Mouse (Mus musculus): Measurements from ENCODE around the gene Hmgcs2. TPM values are rescaled to one million over a fixed set of nuclear protein-coding genes. Genes with fewer than 3 reads are reported as not detected.

The Hmgcs2 gene
- total RNA-seq, 2 experiments from 2014 or later, result 7.0 to 8.8 TPM

DNA sequence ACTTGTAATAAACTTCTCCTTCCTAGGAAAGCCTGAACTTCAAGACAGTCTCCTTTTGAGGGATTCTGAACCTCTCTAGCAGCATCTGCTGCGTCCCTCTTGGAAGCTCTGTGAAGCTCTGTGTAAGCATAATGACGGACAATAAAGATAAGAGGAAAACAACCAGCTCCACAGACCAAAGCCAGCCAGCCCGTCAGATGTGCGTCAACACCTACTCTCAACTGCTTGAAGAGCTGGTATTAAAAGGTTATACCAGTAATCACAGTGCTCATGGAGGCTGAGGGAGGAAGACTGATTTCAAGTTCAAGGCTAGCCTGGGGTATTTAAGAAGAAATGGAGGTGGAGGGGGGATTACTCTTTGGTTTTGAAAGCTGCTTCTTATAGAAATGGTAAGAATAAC lies 553 bp upstream of the Hmgcs2 start:
- no peak for DNase-seq (ENCODE audit: low spot score in 2 of 2)

DNA sequence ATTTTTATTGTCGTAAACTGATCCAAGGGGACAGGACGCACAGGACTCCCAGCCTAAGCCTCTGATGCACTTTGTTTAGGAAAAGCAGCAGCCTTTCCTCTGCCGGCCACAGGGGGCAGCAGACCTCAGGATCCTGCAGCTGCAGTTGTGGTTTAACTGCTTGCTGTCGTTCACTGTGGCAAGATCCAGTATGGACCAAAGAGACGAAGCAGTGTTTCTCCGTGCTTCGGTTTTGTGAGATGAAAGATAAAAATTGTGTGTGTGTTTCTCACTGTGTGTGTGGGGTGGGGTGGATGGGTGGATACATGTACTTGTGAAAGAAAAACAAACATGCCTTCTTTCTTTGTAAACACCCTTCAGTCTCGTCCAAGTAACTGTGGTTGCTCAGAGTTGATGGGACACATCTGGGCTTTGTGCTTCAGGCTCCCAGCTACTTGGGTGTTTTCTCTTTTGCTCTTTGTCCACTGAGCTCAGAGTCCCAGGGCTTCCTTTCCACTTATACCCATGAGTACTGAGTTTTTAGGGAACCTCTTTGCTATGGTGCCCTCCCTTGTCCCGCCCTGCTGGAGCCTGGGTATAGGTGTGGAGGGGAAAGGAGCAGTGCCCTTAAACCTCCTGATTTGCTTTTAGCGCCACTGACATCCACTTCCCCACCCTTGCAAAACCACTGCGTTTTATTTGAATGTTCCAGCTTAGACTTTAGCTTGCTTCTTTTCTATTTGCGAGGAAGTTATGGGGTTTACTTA lies 871 bp downstream of the Hmgcs2 start:
- DNase-seq (ENCODE audit: low spot score in 2 of 2), result peak; percentile 24 to 78

DNA sequence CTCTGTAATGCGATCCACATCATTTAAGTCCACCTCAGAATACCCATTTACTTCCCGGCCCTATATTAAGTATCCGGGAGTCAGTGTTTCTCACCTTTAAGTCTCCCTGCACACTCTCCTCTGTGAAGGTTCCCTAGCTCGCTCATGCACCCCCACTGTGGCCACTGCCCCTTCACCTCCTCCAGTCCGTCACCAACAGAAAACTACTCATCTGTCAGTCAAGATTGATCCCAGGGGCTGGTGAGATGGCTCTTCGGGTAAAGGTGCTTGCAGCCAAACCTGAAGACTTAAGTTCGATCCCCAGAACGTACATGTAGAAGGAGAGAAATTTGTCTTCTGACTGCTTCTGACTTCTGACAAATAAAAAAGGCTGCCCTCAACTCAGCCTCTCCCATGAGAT lies 2.2 kb downstream of the Hmgcs2 start:
- no peak for DNase-seq (ENCODE audit: low spot score in 2 of 2)

DNA sequence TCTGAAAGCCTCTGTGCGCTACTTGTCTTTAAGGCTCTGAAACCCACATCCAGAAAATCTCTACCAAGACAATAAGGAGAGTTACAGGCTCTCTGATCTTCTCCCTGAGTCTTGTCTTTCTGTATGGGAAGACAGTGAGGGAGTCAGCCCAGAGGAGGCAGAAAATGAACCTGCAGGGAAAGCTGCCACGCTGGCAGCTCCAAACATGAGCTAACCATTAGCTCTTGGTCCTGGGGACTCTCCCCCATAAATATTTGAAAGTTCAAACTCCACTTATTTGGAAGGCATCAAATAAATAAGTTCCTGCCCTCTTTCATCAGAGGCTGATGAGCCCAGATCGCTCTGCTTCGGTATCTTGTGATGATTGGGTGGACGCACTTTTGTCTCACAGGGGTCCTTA lies 3.0 kb downstream of the Hmgcs2 start:
- no peak for DNase-seq (ENCODE audit: low spot score in 2 of 2)

DNA sequence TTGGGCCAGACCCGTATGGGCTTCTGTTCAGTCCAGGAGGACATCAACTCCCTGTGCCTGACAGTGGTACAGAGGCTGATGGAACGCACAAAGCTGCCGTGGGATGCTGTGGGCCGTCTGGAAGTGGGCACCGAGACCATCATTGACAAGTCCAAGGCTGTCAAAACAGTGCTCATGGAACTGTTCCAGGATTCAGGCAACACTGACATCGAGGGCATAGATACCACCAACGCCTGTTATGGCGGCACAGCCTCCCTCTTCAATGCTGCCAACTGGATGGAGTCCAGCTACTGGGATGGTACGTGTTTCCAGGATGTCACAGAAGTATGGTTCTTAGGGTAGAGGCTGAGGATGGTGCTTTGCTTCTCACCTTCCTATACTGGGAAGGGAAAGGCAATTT lies 10.8 kb downstream of the Hmgcs2 start:
- no peak for DNase-seq (ENCODE audit: low spot score in 2 of 2)

DNA sequence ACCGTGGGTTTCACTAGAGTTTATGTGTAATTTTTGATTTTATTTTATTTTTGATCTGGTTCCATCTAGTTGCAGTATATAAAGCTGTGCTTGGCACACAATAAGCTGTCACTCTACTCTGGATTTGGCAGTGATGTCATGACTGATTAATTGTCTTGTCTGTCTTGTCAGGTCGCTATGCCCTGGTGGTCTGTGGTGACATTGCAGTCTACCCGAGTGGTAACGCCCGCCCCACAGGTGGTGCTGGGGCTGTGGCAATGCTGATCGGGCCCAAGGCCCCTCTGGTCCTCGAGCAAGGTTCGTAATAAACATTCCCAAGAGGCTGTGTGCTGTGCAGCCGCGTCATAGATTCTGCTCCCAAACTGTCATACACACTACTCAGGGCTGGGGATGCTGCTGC lies 15.7 kb downstream of the Hmgcs2 start:
- DNase-seq (ENCODE audit: low spot score in 2 of 2), result no peak

DNA sequence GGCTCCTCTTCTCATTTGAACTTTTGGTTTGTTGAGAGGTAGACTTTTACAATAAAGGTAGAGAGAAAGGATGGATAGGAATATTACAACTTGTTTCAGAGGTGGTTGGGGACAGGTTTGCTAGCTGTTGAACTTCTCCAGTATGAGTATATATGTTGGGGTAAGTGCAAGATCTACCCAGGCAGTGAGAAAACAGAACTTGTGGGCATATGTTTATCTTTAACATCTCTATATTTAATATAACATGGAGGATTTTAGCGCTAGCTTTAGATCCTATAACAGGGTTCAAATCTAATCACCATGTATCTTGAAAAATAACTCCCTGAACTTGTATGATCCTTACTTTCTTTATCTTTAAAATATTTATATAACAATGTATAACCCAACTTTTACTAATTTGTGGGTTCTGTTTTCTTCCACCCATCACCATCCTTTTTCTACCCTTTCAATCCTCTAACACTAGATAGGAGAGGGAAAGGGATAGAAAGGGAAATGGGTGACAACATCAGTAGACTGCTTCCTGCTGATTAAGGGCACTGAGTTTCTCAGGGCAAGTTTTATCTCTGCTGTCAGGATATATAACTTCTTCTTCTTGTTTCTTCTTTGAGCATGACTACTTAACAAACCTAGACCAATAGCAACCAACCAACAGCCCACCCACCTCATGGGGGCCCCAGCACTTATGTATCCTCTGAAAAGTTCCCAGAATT lies 19.3 kb downstream of the Hmgcs2 start:
- no peak for DNase-seq (ENCODE audit: low spot score in 2 of 2)

DNA sequence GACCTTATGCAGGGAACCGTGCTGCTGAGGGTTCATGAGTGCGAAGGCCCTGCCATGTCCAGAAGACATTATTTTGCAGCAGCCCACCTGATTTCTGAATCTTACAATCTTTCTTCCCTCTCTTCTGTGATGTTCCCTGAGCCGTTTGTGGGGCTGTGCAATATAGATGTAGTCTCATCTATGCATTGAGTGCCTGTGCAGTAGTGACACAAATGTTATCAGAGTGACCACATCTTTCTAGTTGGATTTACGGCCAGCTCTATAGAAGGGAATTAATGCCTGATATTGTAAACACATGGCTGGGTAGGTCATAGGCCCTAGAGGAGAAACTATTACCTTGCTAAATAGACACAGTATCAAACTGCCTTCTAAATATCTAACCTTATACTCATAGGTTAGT lies 20.0 kb downstream of the Hmgcs2 start:
- no peak for DNase-seq (ENCODE audit: low spot score in 2 of 2)

DNA sequence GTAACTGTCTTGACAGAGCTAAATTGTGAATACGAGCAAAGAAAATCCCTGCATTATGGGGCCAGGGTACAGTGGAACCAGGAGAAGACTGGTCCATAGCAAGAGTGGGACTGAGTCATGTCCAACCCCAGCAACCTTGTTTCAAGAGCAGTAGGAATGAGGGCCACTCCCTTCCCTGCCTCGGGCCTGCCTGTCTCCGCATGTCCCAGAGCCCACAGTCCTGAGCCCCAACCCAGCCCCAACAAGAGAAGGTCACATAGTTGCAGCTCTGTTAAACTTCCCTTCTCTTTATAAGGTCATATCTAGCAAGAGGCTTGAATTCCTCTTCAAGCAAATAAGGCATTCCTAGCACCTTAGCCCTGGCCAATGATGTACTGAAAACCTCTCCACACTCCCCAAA lies 21.5 kb downstream of the Hmgcs2 start:
- no peak for DNase-seq (ENCODE audit: low spot score in 2 of 2)

DNA sequence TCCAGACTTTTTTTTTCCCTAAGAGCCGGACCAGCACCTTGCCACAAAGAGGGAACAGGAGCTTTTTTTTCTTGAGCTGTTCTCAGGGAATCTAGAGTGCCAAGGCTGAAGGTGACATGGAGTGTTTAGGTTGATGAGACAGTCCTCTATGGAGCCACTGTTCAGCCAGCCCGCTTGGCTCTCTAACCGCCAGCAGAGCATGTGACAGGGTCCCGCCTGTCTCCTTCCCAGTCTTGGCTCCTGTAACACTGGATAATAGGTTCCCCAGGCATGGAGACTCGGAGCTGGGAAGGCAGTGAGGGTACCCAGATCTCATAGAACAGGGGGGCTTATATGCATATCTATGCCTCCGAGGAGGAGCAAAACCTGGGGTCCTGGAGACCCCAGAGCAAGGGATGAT lies 28.4 kb downstream of the Hmgcs2 start:
- no peak for DNase-seq (ENCODE audit: low spot score in 2 of 2)

DNA sequence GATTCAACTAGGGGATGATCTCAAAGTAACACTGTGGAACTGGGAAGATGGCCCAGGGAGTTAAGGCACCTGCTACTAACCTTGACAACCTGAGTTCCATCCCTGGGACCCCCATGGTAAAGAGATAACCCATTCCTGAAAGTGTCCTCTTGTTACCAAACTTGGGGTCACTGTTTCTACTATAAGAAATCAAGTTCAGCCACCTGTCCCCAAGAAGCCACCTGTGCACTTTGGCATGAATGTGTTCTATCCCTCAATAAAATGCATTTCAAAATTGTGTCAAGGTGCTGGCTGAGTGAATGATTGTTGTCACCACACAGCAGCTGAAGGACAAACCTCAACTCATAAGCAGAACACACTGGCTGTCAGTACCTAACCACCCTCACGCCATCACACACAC lies 30.2 kb downstream of the Hmgcs2 start:
- DNase-seq (ENCODE audit: low spot score in 2 of 2), result no peak

DNA sequence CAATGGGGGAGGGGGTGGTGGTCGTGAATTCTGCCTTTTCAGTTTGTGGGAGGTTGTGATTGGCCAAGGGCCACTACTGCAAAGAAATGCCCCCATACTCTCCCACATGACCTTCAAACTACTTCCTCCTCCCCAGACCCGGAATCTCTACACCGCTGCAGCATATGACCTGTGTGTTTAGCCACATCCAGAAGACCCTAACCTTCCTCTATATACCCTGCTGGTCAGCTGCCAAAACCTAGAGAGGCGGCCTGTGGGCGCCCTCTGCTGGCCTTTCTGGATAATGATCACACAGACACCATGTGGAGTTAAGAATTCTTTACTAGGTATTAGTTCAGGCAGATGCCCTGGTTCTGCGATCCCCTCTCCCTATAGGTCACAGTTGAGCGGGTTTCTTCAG lies 32.6 kb downstream of the Hmgcs2 start:
- peak in 1 of 2 experiments; percentile 58 for DNase-seq (ENCODE audit: low spot score in 2 of 2)

DNA sequence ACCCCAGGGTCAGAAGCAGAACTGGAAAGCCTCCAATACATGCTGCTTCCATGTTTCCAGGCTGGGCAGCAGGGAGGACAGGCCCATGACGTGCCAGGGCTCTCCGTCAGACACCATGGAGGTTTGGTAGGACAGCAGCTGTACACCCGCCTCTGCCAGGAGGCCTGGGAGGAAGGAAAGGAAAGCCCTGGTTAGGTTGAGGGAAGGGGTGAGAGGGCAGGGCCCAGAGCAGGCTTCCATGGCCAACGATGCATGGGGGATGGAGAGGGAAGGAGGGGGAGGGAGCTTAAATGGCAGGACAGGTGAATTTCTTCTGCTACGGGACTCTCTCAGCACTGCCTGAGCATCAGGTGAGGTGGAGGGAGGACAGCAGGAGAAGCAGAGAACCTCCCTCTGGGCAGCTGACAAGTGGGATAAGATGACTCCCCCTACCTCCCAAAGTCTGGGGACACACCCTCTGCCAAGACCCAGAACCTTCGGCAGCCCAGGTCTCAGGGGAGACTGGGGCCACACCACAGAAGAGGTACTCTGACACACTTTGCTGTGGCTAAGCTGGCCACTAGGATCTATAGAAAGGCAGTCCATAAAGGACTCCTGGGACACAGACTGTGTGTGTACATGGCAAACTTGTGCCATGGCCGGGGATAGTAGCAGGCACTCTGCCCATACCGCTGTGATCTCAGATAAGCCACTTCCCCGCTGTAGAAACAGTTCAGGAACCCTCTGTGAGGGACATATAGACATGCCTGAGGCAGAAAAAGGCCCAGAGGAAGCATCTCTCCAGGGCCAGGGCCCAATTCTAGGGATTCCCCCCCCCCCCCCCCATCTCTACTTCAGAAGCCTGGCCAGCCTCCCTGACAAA lies 33.3 kb downstream of the Hmgcs2 start:
- DNase-seq (ENCODE audit: low spot score in 2 of 2), result no peak

DNA sequence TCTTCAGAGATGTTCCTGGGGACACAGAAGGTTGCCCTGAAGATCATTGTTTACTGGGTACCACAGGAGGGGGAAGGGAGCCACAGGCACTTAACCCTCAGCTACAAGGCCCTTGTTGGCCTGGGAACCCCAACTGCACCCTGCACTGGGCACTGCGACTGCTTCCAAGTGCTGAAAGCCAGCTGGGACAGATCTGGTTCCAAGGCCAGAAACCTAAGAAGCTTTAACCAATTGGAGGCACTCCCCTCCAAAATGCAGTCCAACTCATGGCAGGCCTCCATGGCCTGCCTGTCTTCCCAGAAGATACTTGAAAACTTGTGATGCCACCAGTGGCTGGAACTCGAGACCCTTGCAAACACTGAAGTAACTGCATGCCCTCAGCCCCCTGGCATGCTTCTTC lies 34.9 kb downstream of the Hmgcs2 start:
- no peak for DNase-seq (ENCODE audit: low spot score in 2 of 2)

DNA sequence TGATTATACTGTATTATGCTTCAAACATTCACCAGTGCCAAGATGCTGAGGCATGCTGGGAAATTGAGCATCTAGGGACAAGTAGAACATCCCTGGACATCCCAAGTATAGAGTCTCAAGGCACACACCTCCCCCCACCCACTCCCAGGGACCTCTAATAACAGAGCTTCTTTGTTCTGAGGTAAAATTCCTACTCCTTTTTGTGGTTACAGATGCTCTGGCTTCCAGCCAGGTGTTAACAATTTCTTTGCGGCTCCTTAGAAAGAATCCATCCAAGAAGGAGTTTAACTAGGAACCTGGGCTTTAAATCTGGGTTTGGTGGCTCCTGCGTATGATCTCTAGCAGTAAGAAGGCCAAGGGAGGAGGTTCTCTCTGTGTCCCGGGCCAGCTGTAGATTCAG lies 36.9 kb downstream of the Hmgcs2 start:
- DNase-seq (ENCODE audit: low spot score in 2 of 2), result no peak

DNA sequence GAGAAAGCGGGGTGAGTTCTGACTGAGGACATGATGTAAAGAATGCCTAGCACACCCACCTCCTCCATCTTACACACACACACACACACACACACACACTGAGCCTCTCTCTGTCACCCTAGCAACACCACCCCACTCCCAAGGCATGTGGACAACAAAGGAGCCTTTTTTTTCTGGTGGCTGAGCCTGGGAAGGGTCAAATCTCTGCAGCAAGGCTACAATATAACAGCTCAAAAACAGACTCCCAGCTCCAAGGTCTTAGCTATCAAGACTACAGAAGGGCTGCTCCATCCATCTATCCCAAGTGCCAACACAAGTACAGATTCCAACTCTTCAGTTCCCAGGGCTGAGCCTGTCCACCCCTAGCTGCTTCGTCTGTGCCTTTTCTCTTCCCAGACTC lies 39.0 kb downstream of the Hmgcs2 start:
- DNase-seq (ENCODE audit: low spot score in 2 of 2), result no peak

DNA sequence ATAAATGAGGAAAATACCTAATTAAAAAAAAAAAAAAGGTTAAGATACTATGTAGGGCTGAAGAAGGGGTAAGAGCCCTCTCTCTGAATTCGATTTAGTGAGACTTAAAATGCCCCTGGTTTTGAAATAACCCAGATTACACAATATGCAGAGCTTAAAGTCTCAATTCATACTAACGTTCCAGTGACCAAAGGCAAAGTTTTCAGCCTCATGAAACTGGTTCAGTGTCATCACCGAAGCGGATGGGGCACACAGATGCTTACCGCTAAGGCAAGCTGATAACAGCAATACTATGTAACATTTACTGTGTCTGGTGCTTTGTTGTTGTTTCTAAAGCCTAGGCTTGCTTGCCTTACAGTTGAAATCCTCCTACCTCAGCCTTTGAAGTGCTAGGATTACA lies 42.0 kb downstream of the Hmgcs2 start:
- DNase-seq (ENCODE audit: low spot score in 2 of 2), result no peak

DNA sequence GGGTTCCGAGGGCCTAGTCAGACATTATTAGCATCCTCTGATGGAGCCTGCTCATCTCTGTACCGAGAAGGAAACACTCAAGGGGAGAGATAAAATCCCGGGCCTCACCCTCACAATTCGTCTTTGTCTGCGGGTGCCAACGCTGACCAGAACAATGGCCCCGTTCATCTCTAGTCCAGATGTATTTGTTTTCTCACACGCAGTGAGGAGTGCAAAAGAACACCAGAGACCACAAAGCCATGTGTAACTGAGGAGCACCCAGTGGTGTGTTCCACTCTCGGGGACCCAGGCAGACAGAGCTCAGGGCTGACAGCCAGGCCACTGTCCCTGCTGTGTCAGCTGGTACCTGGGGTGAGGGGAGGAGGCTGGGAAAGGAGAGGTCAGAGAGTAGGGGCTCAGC lies 44.0 kb downstream of the Hmgcs2 start:
- DNase-seq (ENCODE audit: low spot score in 2 of 2), result peak in 1 of 2 experiments; percentile 47

DNA sequence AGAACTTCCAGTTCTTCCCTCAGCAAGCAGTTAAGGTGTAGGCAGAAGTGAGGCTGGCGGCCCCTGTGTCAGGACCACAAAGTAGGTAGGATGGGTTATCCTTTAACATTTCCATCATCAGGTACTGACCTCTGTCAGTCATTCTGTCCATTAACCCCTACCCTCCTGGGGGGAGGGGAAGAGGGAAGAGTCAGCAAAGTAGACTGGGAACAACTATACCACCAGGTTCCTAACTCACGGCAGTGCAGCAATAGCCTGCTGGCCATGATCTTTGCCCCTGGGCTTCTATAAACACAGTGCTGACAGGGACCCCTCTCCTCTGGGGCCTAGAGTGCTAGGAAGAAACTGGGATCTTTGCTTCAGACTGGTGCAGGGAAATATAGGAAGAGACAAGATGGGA lies 53.8 kb downstream of the Hmgcs2 start:
- no peak for DNase-seq (ENCODE audit: low spot score in 2 of 2)

DNA sequence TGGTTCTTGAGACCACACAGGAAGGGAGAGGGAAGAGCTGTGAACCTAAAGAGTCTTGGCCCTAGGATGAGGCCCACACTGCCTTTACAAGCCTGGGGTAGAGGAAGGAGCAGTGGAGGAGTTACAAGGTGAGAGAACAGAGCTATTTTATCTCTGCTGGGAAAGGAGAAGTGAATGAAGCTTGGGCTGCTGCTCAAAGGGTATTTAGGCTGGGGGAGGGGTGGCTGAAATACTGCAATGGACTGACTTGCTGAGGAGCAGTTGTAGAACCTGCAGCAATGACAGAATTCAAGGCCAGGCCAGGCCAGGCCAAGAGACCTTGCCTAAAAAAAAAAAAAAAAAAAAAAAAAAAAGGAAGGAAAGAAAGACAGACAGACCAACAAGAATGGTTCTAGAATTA lies 55.1 kb downstream of the Hmgcs2 start:
- no peak for DNase-seq (ENCODE audit: low spot score in 2 of 2)

DNA sequence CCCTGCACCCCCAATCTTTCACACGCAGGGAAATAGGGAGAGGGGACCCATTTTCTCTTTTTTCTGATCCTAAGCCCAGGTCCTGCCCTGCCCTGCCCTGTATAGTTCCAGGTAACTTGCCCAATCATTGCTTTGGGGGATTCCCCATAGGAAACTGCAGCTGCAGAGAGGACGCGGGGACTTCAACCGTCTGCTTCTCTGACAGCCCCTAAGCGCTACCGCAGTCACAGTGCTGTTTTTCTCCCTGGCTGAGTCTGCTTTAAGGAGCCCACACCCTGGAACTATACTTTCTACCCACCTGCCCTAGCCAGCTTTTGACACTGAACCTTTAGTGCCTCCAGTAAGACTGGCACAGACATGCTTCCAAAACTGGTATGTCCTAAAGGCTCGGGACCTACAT lies 55.7 kb downstream of the Hmgcs2 start:
- no peak for DNase-seq (ENCODE audit: low spot score in 2 of 2)
